Mouse (Mus musculus) embryonic fibroblast, embryonic 13.5 days (primary cell): ENCODE data around the gene Tceal3. TPM values are rescaled to one million over a fixed set of nuclear protein-coding genes. Genes with fewer than 3 reads are reported as not detected.
"Not testable (repeated sequence)": the region's sequence is repeated elsewhere in the genome, so short reads cannot be mapped to it uniquely, and the experiment has no call there.

Source experiments
- H3K27ac ChIP-seq: 2 replicates; pipeline ENCODE4 v1.5.1; 2012; ENCODE audit warnings: low read length, control low read depth, inconsistent platforms; ENCODE audit not compliant: insufficient read depth
- H3K4me1 ChIP-seq: 2 replicates; pipeline ENCODE4 v1.6.1; 2011; ENCODE audit warnings: low read length; ENCODE audit not compliant: control insufficient read depth, insufficient read depth
- H3K4me3 ChIP-seq: 2 replicates; pipeline ENCODE4 v1.5.1; 2011; ENCODE audit warnings: mild to moderate bottlenecking, control low read depth, low read length; ENCODE audit not compliant: insufficient read depth
- CTCF ChIP-seq: IDR thresholded peaks from 2 replicates; pipeline ENCODE4 v1.5.1; 2011; ENCODE audit warnings: mild to moderate bottlenecking, control low read depth, low read length, moderate library complexity, borderline replicate concordance; ENCODE audit not compliant: insufficient read depth
- POLR2A ChIP-seq: IDR thresholded peaks from 2 replicates; pipeline ENCODE4 v1.6.1; 2011; ENCODE audit warnings: low read depth, mild to moderate bottlenecking, control low read depth, low read length, moderate library complexity
- polyA plus RNA-seq: library from polyadenylated mRNA; stranded (reverse); fragments of >200 nt; gene quantifications from 2 replicates; pipeline ENCODE4 v1.2.4, GENCODE M21; 2011; ENCODE audit warnings: low read depth; ENCODE audit not compliant: missing spikeins, insufficient read length

Tceal3 gene
- polyA plus RNA-seq, 1 experiment = 11.6 TPM

GRCm38 (mm10) chrX:136625959-136626358 is 35.3 kb downstream of the Tceal3 start:
- Histone ChIP-seq H3K4me1 (no peaks in the 10 kb centered on the region), H3K27ac (no peak overlapping the region), H3K4me3 (no peak overlapping the region)
- no peak for TF ChIP-seq CTCF
- TF ChIP-seq POLR2A = no peak

- TF ChIP-seq CTCF (no peak), POLR2A (no peak)
- Histone ChIP-seq H3K27ac (no peak overlapping the region), H3K4me1 (no peaks in the 10 kb centered on the region), H3K4me3 (no peak overlapping the region)
These were observed 44.5 kb downstream of the Tceal3 start for GRCm38 (mm10) chrX:136635116-136635515.

GRCm38 (mm10) chrX:136639754-136640153 is 49.1 kb downstream of the Tceal3 start:
- TF ChIP-seq POLR2A (no peak), CTCF (no peak)

GRCm38 (mm10) chrX:136645857-136646256 is 55.2 kb downstream of the Tceal3 start:
- not testable (repeated sequence) for H3K4me3 ChIP-seq, H3K4me1 ChIP-seq, H3K27ac ChIP-seq

More at GRCm38 (mm10) chrX:136639754-136640153, 49.1 kb downstream of the Tceal3 start:
- Histone ChIP-seq H3K4me1 (no peaks in the 10 kb centered on the region), H3K4me3 (no peak overlapping the region), H3K27ac (no peak overlapping the region)

GRCm38 (mm10) chrX:136666281-136666706 is 75.7 kb downstream of the Tceal3 start:
- H3K4me1 ChIP-seq = no peaks in the 10 kb centered on the region
- H3K27ac ChIP-seq = no peak overlapping the region
- peak overlapping the region; percentile 42 for H3K4me3 ChIP-seq
- TF ChIP-seq POLR2A (no peak), CTCF (no peak)

- not testable (repeated sequence) for H3K4me1 ChIP-seq, H3K27ac ChIP-seq
- peak overlapping the region; percentile 42 for H3K4me3 ChIP-seq
These were observed 76.3 kb downstream of the Tceal3 start for GRCm38 (mm10) chrX:136666762-136667464.

- Histone ChIP-seq H3K27ac (no peak overlapping the region), H3K4me1 (no peaks in the 10 kb centered on the region), H3K4me3 (no peak overlapping the region)
- TF ChIP-seq POLR2A (no peak), CTCF (no peak)
These were observed 78.2 kb downstream of the Tceal3 start for GRCm38 (mm10) chrX:136668794-136669193.

GRCm38 (mm10) chrX:136680989-136681388 is 90.3 kb downstream of the Tceal3 start:
- TF ChIP-seq POLR2A = no peak
- no peak overlapping the region for H3K4me3 ChIP-seq
- H3K4me1 ChIP-seq = no peaks in the 10 kb centered on the region
- H3K27ac ChIP-seq = no peak overlapping the region

- H3K4me1 ChIP-seq, H3K4me3 ChIP-seq, H3K27ac ChIP-seq: not testable (repeated sequence)
These were observed 101.1 kb downstream of the Tceal3 start for GRCm38 (mm10) chrX:136691606-136692293.

GRCm38 (mm10) chrX:136692294-136692675 is 101.6 kb downstream of the Tceal3 start:
- H3K27ac ChIP-seq = no peak overlapping the region
- TF ChIP-seq POLR2A (no peak), CTCF (no peak)
- no peak overlapping the region for H3K4me3 ChIP-seq
- H3K4me1 ChIP-seq = no peaks in the 10 kb centered on the region

- Histone ChIP-seq H3K27ac (no peak overlapping the region), H3K4me3 (no peak overlapping the region), H3K4me1 (no peaks in the 10 kb centered on the region)
- TF ChIP-seq CTCF (no peak), POLR2A (no peak)
These were observed 102.6 kb downstream of the Tceal3 start for GRCm38 (mm10) chrX:136693196-136693595.
